In the genomic region with DNA sequence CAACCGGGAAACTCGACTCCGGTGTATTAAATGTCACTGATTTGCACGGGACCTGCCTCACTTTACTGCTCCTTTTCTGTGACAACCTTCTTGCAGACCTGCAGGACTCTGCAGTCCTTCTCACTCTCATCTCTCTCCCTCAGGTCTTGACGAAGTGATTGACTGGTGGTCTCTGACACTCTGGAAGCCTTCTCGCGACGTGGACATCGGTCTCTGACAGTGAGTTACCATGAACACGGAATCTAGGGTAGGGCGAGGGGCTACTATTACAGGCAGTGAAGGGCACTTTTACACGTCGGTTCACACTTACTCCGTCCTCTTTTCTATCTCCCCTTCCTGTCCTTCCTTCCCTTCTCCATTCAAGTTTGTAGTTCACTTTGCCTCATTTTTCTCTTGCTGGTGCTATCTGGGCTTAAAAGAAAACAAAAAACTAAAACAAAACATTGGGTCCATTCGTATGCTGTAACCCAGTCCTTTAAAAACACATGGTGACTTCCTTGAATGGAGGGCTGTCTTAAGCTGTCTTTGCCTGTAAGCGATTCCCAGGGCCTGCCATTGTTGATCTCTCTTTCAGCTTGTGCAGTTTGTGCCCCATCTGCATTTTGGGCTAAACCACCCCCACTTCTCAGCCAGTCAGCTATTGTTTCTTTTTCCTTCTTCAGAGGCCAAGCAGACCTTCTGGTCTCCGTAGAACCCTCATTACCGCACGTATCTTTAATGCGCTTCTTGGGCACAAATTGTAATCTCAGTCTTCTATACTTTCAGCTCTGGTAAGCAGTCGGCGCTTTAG, we compare ENCODE assay signal across 7 mouse cellular contexts. TPM values are rescaled to one million over a fixed set of nuclear protein-coding genes. Genes with fewer than 3 reads are reported as not detected.
DNase-seq lines count a peak whose midpoint lies in the region; ATAC-seq and TF ChIP-seq lines count a peak whose summit lies in the region.

No protein-coding gene starts in this region.

- H3K9me3 ChIP-seq in E14TG2a.4 (ENCODE audit: low read length) (no peaks in the 10 kb centered on the region), G1E (replicated peaks) (no peaks in the 10 kb centered on the region)
- no peaks in the 10 kb centered on the region for H3K9me3 ChIP-seq in liver, postnatal 0 days (ENCODE audit: low read length)

- peak overlapping the region; percentile 94 for H3K4me3 ChIP-seq in E14TG2a.4 (replicated peaks; ENCODE audit: low read length)
- peak overlapping the region; percentile 76 for H3K4me3 ChIP-seq in G1E (ENCODE audit: low read depth, low read length)
- peak overlapping the region; percentile 45 for H3K4me3 ChIP-seq in liver, postnatal 0 days (ENCODE audit: low read depth, low read length)
- no peak overlapping the region for H3K4me3 ChIP-seq in cerebellum, adult 2 months (replicated peaks; ENCODE audit: insufficient read depth, low read depth, low read length)

- no peak overlapping the region for H3K9ac ChIP-seq in liver, postnatal 0 days (replicated peaks)

- TF ChIP-seq EP300 in liver, postnatal 0 days (IDR thresholded peaks at IDR 0.05; ENCODE audit: low read depth), result no peak

- no peak overlapping the region for H3K27ac ChIP-seq in liver, postnatal 0 days (ENCODE audit: low read depth)
- H3K27ac ChIP-seq in cerebellum, adult 2 months (ENCODE audit: insufficient read depth, low read length), result no peak overlapping the region

- WGBS in liver, postnatal 0 days (ENCODE audit: insufficient replicate concordance), result 15% methylated on average over 22 of the region's 22 CpGs
- 45% methylated on average over 22 of the region's 22 CpGs for WGBS in cerebellum, adult 2 months

- no peak for DNase-seq in G1E (ENCODE audit: low spot score)
- peak; percentile 13 for DNase-seq in forelimb bud, embryonic 11.5 days (ENCODE audit: low read depth, low spot score)
- no peak for DNase-seq in liver, postnatal 0 days
- no peak for DNase-seq in cerebellum, adult 2 months
- DNase-seq in cerebellum, postnatal 4 days (ENCODE audit: low spot score in 2 of 2), result no peak

- TF ChIP-seq CTCF in E14TG2a.4 (conservative IDR thresholded peaks at IDR 0.05; ENCODE audit: low read length) (no peak), G1E (IDR thresholded peaks at IDR 0.05; ENCODE audit: low read depth, low read length) (no peak)
- no peak for TF ChIP-seq CTCF in liver, postnatal 0 days (IDR thresholded peaks at IDR 0.05; ENCODE audit: low read depth)
- no peak for TF ChIP-seq CTCF in cerebellum, adult 2 months (IDR thresholded peaks at IDR 0.05; ENCODE audit: borderline replicate concordance, insufficient read depth, low read depth, low read length)

- TF ChIP-seq POLR2A in cerebellum, adult 2 months (IDR thresholded peaks at IDR 0.05; ENCODE audit: borderline replicate concordance, insufficient read depth, low read length), result no peak

- H3K4me1 ChIP-seq in E14TG2a.4 (replicated peaks; ENCODE audit: low read depth, low read length), result peaks cover 62% of the 10 kb centered on the region
- H3K4me1 ChIP-seq in G1E (ENCODE audit: insufficient read depth, low read depth, low read length), result peaks cover 66% of the 10 kb centered on the region
- peaks cover 15% of the 10 kb centered on the region for H3K4me1 ChIP-seq in liver, postnatal 0 days (ENCODE audit: insufficient read depth)
- no peaks in the 10 kb centered on the region for H3K4me1 ChIP-seq in cerebellum, adult 2 months (ENCODE audit: control insufficient read depth, insufficient read depth, low read length)

- peaks cover 50% of the 10 kb centered on the region for H3K36me3 ChIP-seq in E14TG2a.4 (ENCODE audit: insufficient read depth, low read length)
- H3K36me3 ChIP-seq in G1E (replicated peaks), result peaks cover 13% of the 10 kb centered on the region
- H3K36me3 ChIP-seq in liver, postnatal 0 days (replicated peaks; ENCODE audit: insufficient read depth, low read length), result no peaks in the 10 kb centered on the region

- H3K27me3 ChIP-seq in E14TG2a.4 (ENCODE audit: insufficient read depth, low read length) (no peaks in the 10 kb centered on the region), G1E (ENCODE audit: insufficient read depth, low read length) (peaks cover 14% of the 10 kb centered on the region; the same call in 1 of the 2 replicates)
- H3K27me3 ChIP-seq in liver, postnatal 0 days (ENCODE audit: insufficient read depth, low read length), result peaks cover 32% of the 10 kb centered on the region
- H3K27me3 ChIP-seq in cerebellum, adult 2 months (ENCODE audit: control insufficient read depth, insufficient read depth, low read length), result no peaks in the 10 kb centered on the region; the same call in 1 of the 2 replicates

- peak overlapping the region; percentile 76 for H3K4me2 ChIP-seq in liver, postnatal 0 days (ENCODE audit: low read depth, low read length)

- no peak for ATAC-seq in G1E (ENCODE audit: extremely low read depth, insufficient number of reproducible peaks, low FRiP score, poor library complexity, severe bottlenecking)
- no peak for ATAC-seq in liver, postnatal 0 days
- no peak for ATAC-seq in inflammation-experienced regulatory T-cells, adult 6 months

RNA-seq across cellular contexts. Expression of a gene that starts 1.5 kb away (rescaled TPM):
- 23.7 and 37.0 TPM in 2 replicates for total RNA-seq in G1E (2014; fragmentation: Nextera tagmentation)
- 76.5 and 83.8 TPM in 2 replicates for total RNA-seq in G1E (2017)
- polyA plus RNA-seq in G1E (2012), result 3.0 and 3.3 TPM in 2 replicates
- 1.5 and 1.8 TPM in 2 replicates for polyA plus RNA-seq in liver, postnatal 0 days (2015; fragmentation: Nextera tagmentation; extraction: Ambion mirVana)
- polyA plus RNA-seq in cerebellum, adult 2 months (2012; rRNA removed), result 1.3 and 2.5 TPM in 2 replicates
- under 1 TPM in 2 of 3 experiments, not detected in 1; 0.59 to 0.75 TPM for polyA plus RNA-seq in inflammation-experienced regulatory T-cells, adult 6 months (2017; shearing (Covaris generic))
